Mouse (Mus musculus) embryonic facial prominence, embryonic 10.5 days (tissue): ENCODE measurements around the gene Abcc3. TPM values are rescaled to one million over a fixed set of nuclear protein-coding genes. Genes with fewer than 3 reads are reported as not detected.

ENCODE experiments used
- DNase-seq: peaks from one replicate; pipeline ENCODE4 v3.0.0-alpha.2; 2017; ENCODE audit warnings: low spot score
- H3K27ac ChIP-seq: fragments of 300-500 bp; sonication (generic); replicated peaks from 2 replicates; pipeline ENCODE4 v1.5.1; 2016; ENCODE audit warnings: mild to moderate bottlenecking
- H3K27me3 ChIP-seq: fragments of 300-500 bp; sonication (generic); replicated peaks from 2 replicates; pipeline ENCODE4 v1.6.1; 2016; ENCODE audit warnings: low read depth, mild to moderate bottlenecking; ENCODE audit not compliant: poor library complexity, severe bottlenecking
- H3K36me3 ChIP-seq: fragments of 300-500 bp; sonication (generic); replicated peaks from 2 replicates; pipeline ENCODE4 v1.6.1; 2016; ENCODE audit warnings: mild to moderate bottlenecking, moderate library complexity
- H3K4me1 ChIP-seq: fragments of 300-500 bp; sonication (generic); 2 replicates; pipeline ENCODE4 v1.6.1; 2016
- H3K4me3 ChIP-seq: fragments of 300-500 bp; sonication (generic); 2 replicates; pipeline ENCODE4 v1.5.1; 2016; ENCODE audit warnings: mild to moderate bottlenecking, moderate library complexity
- H3K9me3 ChIP-seq: fragments of 300-500 bp; sonication (generic); 2 replicates; pipeline ENCODE4 v1.6.1; 2016; ENCODE audit warnings: mild to moderate bottlenecking
- WGBS: fragments of 180-500 bp; shearing (Covaris S2); methylation state at CpG from one replicate; pipeline ENCODE4 v1.1.7; 2016; 5-methylcytosine and 5-hydroxymethylcytosine counted together
- polyA plus RNA-seq: library from polyadenylated mRNA; unstranded; fragments of >200 nt; fragmentation: Nextera tagmentation; extraction: Ambion mirVana; gene quantifications from 2 replicates; pipeline ENCODE4 v1.2.1, GENCODE M21; 2016

Abcc3 gene
- polyA plus RNA-seq, 1 experiment from 2014 or later, result 0.24 TPM

GRCm38 (mm10) chr11:94317515-94317914 is 75.3 kb downstream of the Abcc3 start:
- no peak for DNase-seq
- Histone ChIP-seq H3K27ac (no peak overlapping the region), H3K27me3 (no peaks in the 10 kb centered on the region), H3K9me3 (no peaks in the 10 kb centered on the region), H3K4me1 (peaks cover 42% of the 10 kb centered on the region), H3K4me3 (no peak overlapping the region), H3K36me3 (peaks cover 35% of the 10 kb centered on the region)
- WGBS, result 70% methylated on average over 4 of the region's 4 CpGs

- 89% methylated on average over 1 of the region's 1 CpGs for WGBS
- H3K4me3 ChIP-seq, result no peak overlapping the region
- no peaks in the 10 kb centered on the region for H3K27me3 ChIP-seq
- no peak for DNase-seq
- H3K36me3 ChIP-seq, result peaks cover 35% of the 10 kb centered on the region
- no peak overlapping the region for H3K27ac ChIP-seq
- peaks cover 37% of the 10 kb centered on the region for H3K4me1 ChIP-seq
- no peaks in the 10 kb centered on the region for H3K9me3 ChIP-seq
These were observed 75.8 kb downstream of the Abcc3 start for GRCm38 (mm10) chr11:94317014-94317413.

GRCm38 (mm10) chr11:94316528-94316927 is 76.3 kb downstream of the Abcc3 start:
- WGBS, result 87% methylated on average over 2 of the region's 2 CpGs
- Histone ChIP-seq H3K36me3 (peaks cover 35% of the 10 kb centered on the region), H3K9me3 (no peaks in the 10 kb centered on the region), H3K27ac (no peak overlapping the region), H3K27me3 (no peaks in the 10 kb centered on the region), H3K4me3 (no peak overlapping the region), H3K4me1 (peaks cover 37% of the 10 kb centered on the region)
- no peak for DNase-seq

- 80% methylated on average over 1 of the region's 1 CpGs for WGBS
These were observed 77.5 kb downstream of the Abcc3 start for GRCm38 (mm10) chr11:94315308-94315707.

GRCm38 (mm10) chr11:94314098-94314652 is 78.6 kb downstream of the Abcc3 start:
- Histone ChIP-seq H3K9me3 (no peaks in the 10 kb centered on the region), H3K36me3 (peaks cover 35% of the 10 kb centered on the region), H3K4me1 (peaks cover 28% of the 10 kb centered on the region), H3K27ac (no peak overlapping the region), H3K4me3 (no peak overlapping the region), H3K27me3 (no peaks in the 10 kb centered on the region)
- no peak for DNase-seq
- 93% methylated on average over 2 of the region's 2 CpGs for WGBS

More at GRCm38 (mm10) chr11:94315308-94315707, 77.5 kb downstream of the Abcc3 start:
- no peaks in the 10 kb centered on the region for H3K9me3 ChIP-seq
- H3K27me3 ChIP-seq, result no peaks in the 10 kb centered on the region
- H3K4me3 ChIP-seq, result no peak overlapping the region
- no peak overlapping the region for H3K27ac ChIP-seq
- DNase-seq, result no peak
- H3K4me1 ChIP-seq, result peaks cover 33% of the 10 kb centered on the region
- H3K36me3 ChIP-seq, result peaks cover 40% of the 10 kb centered on the region

- H3K9me3 ChIP-seq, result no peaks in the 10 kb centered on the region
- H3K36me3 ChIP-seq, result peaks cover 38% of the 10 kb centered on the region
- peaks cover 28% of the 10 kb centered on the region for H3K4me1 ChIP-seq
- H3K4me3 ChIP-seq, result no peak overlapping the region
- 95% methylated on average over 1 of the region's 1 CpGs for WGBS
- no peaks in the 10 kb centered on the region for H3K27me3 ChIP-seq
- H3K27ac ChIP-seq, result no peak overlapping the region
- no peak for DNase-seq
These were observed 80.1 kb downstream of the Abcc3 start for GRCm38 (mm10) chr11:94312733-94313132.

- Histone ChIP-seq H3K4me3 (no peak overlapping the region), H3K27ac (no peak overlapping the region), H3K27me3 (no peaks in the 10 kb centered on the region), H3K9me3 (no peaks in the 10 kb centered on the region), H3K4me1 (no peaks in the 10 kb centered on the region), H3K36me3 (peaks cover 100% of the 10 kb centered on the region)
- 86% methylated on average over 9 of the region's 9 CpGs for WGBS
- no peak for DNase-seq
These were observed 97.6 kb downstream of the Abcc3 start for GRCm38 (mm10) chr11:94294996-94295845.

Other genes starting within 250 kb of the Abcc3 start
- gene Tob1, start 181.5 kb downstream of the Abcc3 start, polyA plus RNA-seq, result 18.4 and 22.1 TPM in 2 replicates
- 1.1 and 2.4 TPM in 2 replicates for gene Wfikkn2, start 147.0 kb downstream of the Abcc3 start, polyA plus RNA-seq
- gene Gm21885, start 111.1 kb downstream of the Abcc3 start, polyA plus RNA-seq, result 0.39 TPM in 1 of 2 replicates, not detected in the other
- gene Luc7l3, start 71.0 kb downstream of the Abcc3 start, polyA plus RNA-seq, result 104 and 117 TPM in 2 replicates
- gene Ankrd40, start 65.0 kb downstream of the Abcc3 start, polyA plus RNA-seq, result 14.8 and 15.3 TPM in 2 replicates
- gene Cacna1g, start 81.2 kb upstream of the Abcc3 start, polyA plus RNA-seq, result 6.5 and 13.5 TPM in 2 replicates
- not detected in 2 replicates for gene Spata20, start 93.2 kb upstream of the Abcc3 start, polyA plus RNA-seq
- 4.5 and 4.7 TPM in 2 replicates for gene Epn3, start 107.0 kb upstream of the Abcc3 start, polyA plus RNA-seq
- 2.7 and 3.6 TPM in 2 replicates for gene Mycbpap, start 128.7 kb upstream of the Abcc3 start, polyA plus RNA-seq
- gene Rsad1, start 156.3 kb upstream of the Abcc3 start, polyA plus RNA-seq, result 4.5 and 5.1 TPM in 2 replicates
- gene Chad, start 172.1 kb upstream of the Abcc3 start, polyA plus RNA-seq, result 0.09 and 0.11 TPM in 2 replicates
- 3.9 and 4.1 TPM in 2 replicates for gene Acsf2, start 208.9 kb upstream of the Abcc3 start, polyA plus RNA-seq
- 258 and 280 TPM in 2 replicates for gene Lrrc59, start 236.8 kb upstream of the Abcc3 start, polyA plus RNA-seq